Mouse (Mus musculus) cerebellum, adult 11-12 months (tissue): Measurements from ENCODE around the gene Sel1l3.
A peak's percentile ranks its signal among the peaks of the same experiment; 100 is the strongest.

Experiments
- DNase-seq: peaks from one replicate; pipeline ENCODE4 v3.0.0; 2022

Gene Sel1l3

DNA sequence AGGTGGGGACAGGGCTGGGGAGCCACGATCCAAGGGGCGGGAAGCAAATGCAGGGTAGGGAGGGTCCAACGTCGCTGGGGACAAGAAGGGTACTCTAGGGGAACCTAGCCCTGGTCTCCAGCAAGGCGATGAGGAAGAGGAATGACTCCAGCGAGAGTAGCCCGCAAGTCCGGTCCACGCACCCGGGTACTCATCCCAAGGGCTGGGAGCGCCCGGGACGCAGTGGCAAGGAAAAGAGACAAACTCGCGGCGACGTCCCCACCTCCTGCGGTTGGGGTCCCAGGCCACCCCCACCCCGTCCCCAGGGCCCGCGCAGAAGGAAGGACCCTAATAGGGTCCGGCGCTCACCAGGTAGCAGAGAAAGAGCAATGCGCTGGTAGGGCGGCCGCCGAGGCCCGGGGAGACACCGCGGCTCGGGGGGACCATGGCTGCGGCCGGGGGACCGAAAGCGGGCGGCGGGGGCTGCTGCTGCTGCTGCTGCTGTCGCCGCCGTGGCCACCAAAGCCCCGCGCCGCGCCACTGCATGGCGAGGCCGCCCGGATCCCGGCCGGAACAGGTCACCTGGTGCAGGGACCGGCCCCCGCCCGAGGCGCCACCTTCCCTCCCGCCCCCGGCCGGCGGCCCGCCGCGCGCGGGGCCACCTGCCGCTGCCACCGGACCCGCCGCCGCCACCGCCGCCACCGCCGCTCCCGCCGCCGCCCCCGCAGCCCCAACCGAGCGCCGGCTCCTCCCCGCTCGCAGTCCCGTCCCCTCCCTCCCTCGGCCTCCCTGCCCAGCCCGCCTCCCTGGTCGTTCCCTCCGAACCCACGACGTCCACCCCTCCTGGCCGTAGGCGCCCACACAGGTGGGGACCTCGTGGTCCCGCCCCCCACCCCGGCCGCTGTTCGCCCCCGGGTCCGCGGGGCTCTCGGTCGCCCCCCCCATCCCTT is 681 bp downstream of the Sel1l3 start:
- peak; percentile 80 for DNase-seq

DNA sequence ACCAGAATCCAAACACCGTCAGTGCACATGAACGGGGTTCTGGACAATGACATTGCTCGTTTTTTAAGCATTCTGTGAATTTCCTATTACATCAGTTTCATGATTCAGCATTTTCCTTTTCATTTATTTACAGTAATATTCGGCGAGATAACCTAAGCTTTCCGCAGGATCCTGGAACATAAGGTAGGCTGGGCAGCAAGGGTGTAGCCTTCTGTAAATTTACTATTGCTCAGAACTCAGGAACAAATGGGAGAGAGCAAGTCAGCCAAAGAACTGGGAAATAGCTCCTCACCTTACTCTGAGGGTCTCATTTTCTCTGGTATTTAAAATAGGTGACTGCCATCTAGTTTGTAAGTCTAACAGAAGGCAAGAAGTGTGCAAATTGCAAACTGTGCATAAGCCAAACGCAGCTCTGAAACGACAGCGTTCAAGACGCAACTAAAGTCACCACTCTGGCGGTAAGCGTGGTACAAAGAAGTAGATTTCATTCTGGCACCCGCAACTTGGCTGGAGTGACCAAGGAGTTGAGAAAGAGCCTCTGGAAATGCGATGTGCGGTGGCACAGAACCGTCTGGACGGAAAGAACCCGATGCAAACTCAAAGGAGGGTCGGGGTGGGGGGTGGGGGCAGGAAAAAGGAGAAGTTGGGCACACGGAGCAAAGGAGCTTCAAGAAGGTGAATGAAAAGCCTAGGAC is 1.5 kb downstream of the Sel1l3 start:
- DNase-seq = no peak

GRCm38 (mm10) chr5:53211241-53211640 is 2.5 kb downstream of the Sel1l3 start:
- peak; percentile 70 for DNase-seq

GRCm38 (mm10) chr5:53210481-53210880 is 3.2 kb downstream of the Sel1l3 start:
- DNase-seq = no peak

- DNase-seq = peak; percentile 55
These were observed 4.0 kb downstream of the Sel1l3 start for GRCm38 (mm10) chr5:53209773-53210172.

- DNase-seq = peak; percentile 51
These were observed 5.0 kb downstream of the Sel1l3 start for GRCm38 (mm10) chr5:53208731-53209130.

- no peak for DNase-seq
These were observed 7.2 kb downstream of the Sel1l3 start for GRCm38 (mm10) chr5:53206575-53206974.

GRCm38 (mm10) chr5:53202748-53203147 is 11.0 kb downstream of the Sel1l3 start:
- no peak for DNase-seq

DNA sequence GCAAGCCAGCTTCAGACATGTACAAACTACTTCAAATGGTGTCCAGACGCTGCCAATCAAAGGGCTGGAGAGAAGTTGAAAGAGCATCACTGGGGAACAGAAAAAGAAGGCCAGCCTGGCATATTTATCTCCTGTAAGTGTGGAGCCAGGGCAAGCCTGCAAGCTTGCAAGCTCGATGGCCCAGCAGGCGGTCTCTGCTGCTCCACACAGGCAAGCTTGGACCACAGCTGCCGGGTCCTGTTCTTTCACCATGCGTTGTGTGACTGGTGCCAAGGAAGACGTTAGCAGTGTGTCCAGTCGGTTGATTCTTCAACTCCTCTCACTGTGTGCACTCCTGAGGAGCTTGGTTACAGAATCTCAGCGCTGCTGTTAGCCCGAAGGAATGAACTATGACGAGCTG is 12.9 kb downstream of the Sel1l3 start:
- DNase-seq = peak; percentile 88

GRCm38 (mm10) chr5:53198408-53198807 is 15.3 kb downstream of the Sel1l3 start:
- DNase-seq = no peak

GRCm38 (mm10) chr5:53196387-53197088 is 17.2 kb downstream of the Sel1l3 start:
- peak; percentile 80 for DNase-seq

GRCm38 (mm10) chr5:53194841-53195240 is 18.9 kb downstream of the Sel1l3 start:
- no peak for DNase-seq

DNA sequence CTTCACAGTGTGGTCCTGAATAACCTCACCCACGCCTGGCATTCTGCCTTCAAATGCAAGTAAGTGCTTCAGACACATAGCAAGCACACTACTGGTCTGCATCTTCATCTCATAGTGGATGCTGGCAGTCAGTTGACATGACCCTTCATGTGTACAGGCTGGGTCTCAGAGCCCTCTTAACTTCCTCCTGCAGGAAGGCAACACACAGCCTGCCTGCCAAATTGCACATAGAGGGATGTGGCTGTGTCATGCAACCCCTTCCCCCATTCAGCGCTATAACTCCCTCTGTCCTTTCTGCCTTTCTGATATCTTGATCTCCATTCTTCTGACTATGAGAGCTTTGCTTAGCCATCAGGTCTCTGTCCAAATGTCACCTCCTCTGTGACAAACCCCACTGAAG is 19.3 kb downstream of the Sel1l3 start:
- DNase-seq = no peak

DNA sequence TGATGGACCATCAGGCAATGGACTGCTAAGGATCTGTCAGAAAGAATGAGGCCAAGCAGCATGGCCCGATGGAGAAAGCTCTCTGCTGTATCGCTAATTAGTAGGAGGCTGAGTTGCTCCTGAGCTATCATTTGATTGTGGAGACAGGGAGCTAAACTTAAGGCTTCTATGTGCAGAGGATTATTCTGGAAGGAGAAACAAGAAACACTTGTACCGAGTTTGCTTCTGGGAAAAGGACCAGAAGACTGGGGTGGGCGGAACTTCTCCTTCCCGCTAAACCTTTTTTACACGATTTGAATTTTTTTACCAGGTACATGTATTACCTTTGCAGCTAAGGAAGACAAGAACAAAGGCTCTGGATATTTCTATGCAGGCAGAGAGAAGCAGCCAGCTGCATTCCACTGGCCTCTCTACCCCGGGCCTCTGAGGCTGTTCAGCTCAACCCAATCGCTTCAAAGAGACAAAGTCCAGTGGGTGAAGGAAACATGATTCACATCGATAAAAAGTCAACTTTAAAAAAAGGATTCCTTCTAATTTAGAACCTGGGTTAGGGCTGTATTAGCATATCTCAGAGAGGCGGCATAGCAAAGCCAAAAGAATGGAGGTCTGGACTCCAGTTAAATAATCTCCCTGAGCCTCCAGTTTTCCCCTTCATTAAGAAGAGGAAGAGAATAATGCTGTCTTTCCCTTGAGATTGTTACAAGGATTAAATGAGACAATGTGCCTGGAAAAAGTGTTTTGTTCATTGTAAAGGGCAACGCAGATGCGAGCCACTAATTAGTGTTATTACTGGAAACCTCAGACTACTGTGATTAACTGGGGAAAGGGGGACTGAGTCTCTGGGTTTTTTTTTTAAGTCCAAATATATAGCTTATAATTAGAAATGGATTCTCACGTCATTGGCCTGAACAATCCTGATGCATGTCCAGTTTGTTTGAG is 20.4 kb downstream of the Sel1l3 start:
- DNase-seq = no peak

GRCm38 (mm10) chr5:53188608-53189007 is 25.1 kb downstream of the Sel1l3 start:
- no peak for DNase-seq

DNA sequence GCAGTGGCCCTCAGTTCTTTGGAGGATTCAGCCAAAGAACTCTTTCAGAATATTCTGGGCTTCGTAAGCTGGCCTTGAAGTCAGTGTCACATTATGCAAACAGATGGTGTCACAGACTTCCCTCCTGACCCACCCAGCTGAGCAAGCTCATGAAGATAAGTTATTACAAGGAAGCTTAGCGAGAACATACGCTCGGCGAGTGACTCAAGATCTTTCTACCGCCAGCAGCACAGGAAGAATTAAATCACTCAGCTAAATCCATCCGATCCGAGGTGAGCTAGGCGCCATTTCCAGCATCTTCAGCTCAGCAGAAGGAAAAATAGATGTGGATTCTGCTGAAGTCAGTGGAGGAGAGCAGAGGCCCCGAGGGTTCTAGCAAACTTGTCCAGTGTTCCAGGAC is 26.5 kb downstream of the Sel1l3 start:
- DNase-seq = peak; percentile 54

GRCm38 (mm10) chr5:53185803-53186202 is 27.9 kb downstream of the Sel1l3 start:
- no peak for DNase-seq

- no peak for DNase-seq
These were observed 33.8 kb downstream of the Sel1l3 start for GRCm38 (mm10) chr5:53179965-53180364.

GRCm38 (mm10) chr5:53176703-53177102 is 37.0 kb downstream of the Sel1l3 start:
- DNase-seq = no peak

DNA sequence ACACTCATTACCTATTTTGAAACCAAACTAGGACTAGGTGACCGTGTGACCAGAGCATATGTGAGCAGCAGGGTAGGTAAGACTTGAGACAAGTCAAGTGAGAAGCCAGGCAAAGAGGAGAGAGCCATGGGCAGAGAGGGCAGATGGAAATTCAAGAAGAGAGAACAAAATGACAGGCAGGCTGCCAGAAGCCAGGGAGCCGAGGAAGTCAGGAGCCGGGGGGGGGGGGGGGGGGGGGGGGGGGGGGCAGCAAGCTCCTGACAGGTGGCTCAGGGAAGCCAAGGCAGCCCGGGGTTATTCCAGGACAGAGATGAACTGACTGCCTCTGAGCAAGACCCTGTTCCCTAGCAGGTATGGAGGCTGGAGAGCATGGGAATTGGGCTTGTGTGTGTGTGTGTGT is 37.7 kb downstream of the Sel1l3 start:
- peak; percentile 96 for DNase-seq

DNA sequence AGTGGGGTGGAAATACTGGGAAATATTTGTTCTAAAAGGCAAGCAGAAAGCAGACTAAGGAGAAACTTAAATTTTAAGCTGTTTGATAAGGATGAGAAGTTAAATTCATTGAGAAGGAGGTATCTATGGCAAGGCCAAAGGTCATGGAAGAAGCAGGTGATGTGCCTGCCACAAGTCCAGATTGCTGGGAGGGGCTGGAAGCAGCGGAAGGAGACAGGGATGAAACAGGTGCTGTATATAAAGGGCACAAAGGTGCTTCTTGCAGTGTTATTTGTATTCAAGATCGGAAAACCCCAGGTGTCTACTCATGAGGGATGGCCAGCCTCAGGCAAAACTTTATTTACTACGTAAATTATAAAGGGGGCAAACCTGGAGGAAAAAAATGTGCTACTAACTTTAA is 38.5 kb downstream of the Sel1l3 start:
- no peak for DNase-seq

DNA sequence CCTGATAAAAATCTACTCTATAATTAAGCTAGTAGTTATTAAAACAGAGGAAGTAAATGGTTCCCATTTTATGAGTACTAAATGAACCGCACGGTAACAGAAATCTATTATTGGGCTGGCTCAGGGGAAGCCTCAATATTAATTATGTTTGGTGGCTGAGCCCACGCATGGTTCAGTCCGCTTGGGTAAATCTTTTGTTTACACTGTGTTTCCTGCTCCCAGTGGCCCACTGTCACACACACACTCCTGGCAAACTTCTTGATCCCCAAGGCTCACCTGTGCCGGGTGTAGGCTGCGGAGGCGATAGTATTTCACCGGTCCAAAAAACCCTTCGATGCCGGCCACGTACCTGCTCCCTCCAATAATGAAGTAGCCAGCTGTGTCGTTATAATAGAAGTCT is 39.3 kb downstream of the Sel1l3 start:
- DNase-seq = no peak
